Mouse (Mus musculus) neural tube, embryonic 12.5 days (tissue): ENCODE data around the gene Aar2. TPM values are rescaled to one million over a fixed set of nuclear protein-coding genes. Genes with fewer than 3 reads are reported as not detected.
A peak's percentile ranks its signal among the peaks of the same experiment; 100 is the strongest.

Experiments
- ATAC-seq: fragments of 200-750 bp; cut with Nextera tagmentation; 2 replicates; pipeline ENCODE4 v1.8.0; 2017; ENCODE audit warnings: low read depth, mild to moderate bottlenecking, moderate TSS enrichment, moderate library complexity; ENCODE audit not compliant: low FRiP score
- H3K27ac ChIP-seq: fragments of 300-500 bp; sonication (generic); 2 replicates; pipeline ENCODE4 v1.5.1; 2016
- H3K27me3 ChIP-seq: fragments of 300-500 bp; sonication (generic); replicated peaks from 2 replicates; pipeline ENCODE4 v1.6.1; 2016; ENCODE audit warnings: mild to moderate bottlenecking
- H3K36me3 ChIP-seq: fragments of 300-500 bp; sonication (generic); 2 replicates; pipeline ENCODE4 v1.6.1; 2016; ENCODE audit warnings: mild to moderate bottlenecking
- H3K4me1 ChIP-seq: fragments of 300-500 bp; sonication (generic); 2 replicates; pipeline ENCODE4 v1.6.1; 2016
- H3K4me2 ChIP-seq: fragments of 300-500 bp; sonication (generic); replicated peaks from 2 replicates; pipeline ENCODE4 v1.6.1; 2016; ENCODE audit warnings: mild to moderate bottlenecking
- H3K4me3 ChIP-seq: fragments of 300-500 bp; sonication (generic); 2 replicates; pipeline ENCODE4 v1.5.1; 2016
- H3K9ac ChIP-seq: fragments of 300-500 bp; sonication (generic); 2 replicates; pipeline ENCODE4 v1.6.1; 2016; ENCODE audit warnings: mild to moderate bottlenecking
- H3K9me3 ChIP-seq: fragments of 300-500 bp; sonication (generic); 2 replicates; pipeline ENCODE4 v1.6.1; 2016; ENCODE audit warnings: mild to moderate bottlenecking
- WGBS: fragments of 180-500 bp; shearing (Covaris S2); methylation state at CpG from one replicate; pipeline ENCODE4 v1.1.7; 2016; 5-methylcytosine and 5-hydroxymethylcytosine counted together
- polyA plus RNA-seq: library from polyadenylated mRNA; unstranded; fragments of >200 nt; fragmentation: Nextera tagmentation; extraction: Ambion mirVana; gene quantifications from 2 replicates; pipeline ENCODE4 v1.2.1, GENCODE M21; 2016

The Aar2 gene
- polyA plus RNA-seq, 1 experiment from 2014 or later = 44.2 TPM

DNA sequence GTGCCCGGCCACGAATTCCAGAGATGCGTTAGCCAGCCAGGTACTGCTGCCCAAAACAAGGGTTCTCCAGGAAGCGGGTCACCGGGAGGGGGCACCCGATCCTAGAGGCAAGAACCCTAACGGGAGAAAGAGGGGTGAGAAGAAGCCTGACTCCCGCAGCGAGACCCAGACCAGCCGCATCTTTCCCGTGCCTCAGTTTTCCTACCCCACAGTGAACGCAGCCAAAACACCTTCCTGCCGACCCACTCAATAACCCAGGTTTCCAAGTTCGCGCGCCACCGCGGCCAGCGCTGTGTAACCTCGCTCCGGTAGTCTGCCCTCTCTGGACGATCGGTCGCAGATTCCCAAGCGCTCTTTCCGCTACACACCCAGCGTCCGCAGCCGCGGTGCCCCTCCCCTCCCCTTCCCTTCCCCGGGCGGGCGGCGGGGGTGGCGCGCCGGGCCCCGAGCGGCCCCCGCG is 65.7 kb downstream of the Aar2 start:
- Histone ChIP-seq H3K4me2 (peak overlapping the region; percentile 99), H3K4me3 (peak overlapping the region; percentile 72), H3K9me3 (no peaks in the 10 kb centered on the region), H3K4me1 (peaks cover 18% of the 10 kb centered on the region), H3K27me3 (peaks cover 38% of the 10 kb centered on the region), H3K9ac (peak overlapping the region; percentile 71), H3K27ac (no peak overlapping the region), H3K36me3 (no peaks in the 10 kb centered on the region)
- under 1% methylated on average over 41 of the region's 41 CpGs for WGBS
- peak; percentile 61 for ATAC-seq

DNA sequence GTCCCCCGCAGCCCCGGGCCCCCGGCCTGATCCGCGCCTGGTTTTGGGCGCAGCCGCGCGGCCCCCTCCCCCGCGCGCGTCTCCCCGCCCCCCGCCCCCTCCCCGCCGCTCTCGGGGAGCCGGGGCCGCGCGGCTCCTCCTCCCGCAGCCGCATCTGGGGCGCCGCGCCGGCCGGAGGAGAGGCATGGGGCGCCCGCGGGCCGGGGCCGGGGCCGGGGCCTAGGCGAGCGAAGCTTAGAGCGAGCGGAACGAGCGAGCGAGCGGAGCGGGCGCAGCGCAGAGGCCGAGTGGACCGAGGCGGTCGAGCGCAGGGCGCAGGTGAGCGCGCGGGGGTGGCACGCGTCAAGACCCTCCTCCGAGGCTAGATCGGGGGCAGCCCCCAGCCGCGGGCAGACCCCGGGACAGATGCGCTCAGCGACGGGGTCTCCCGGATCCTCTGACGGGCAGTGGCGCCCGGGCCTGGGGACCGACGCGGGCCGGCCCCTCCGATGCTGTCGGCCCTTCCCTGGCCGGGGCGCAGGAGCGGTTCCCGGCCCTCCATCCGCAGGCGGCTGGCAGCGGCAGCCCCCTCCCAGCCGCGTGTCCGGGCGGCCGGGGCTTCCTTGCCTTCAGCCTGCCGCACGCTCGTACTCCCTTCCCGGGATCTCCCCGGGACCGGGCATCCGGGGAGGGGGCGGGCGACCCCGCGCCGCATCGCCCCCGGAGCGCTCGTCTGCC is 66.3 kb downstream of the Aar2 start, which contains the start of gene Dlgap4:
Gene Dlgap4 (plus strand): TSS at position 165 of the 717 bp plus-strand sequence.
- H3K36me3 ChIP-seq = no peaks in the 10 kb centered on the region
- H3K9ac ChIP-seq = peak within 1 kb of the TSS; percentile 71
- H3K9me3 ChIP-seq = no peaks in the 10 kb centered on the region
- ATAC-seq = peak; percentile 73
- H3K27ac ChIP-seq = peak within 1 kb of the TSS; percentile 32; the same call in 1 of the 2 replicates
- under 1% methylated on average over 70 of the region's 103 CpGs for WGBS
- H3K27me3 ChIP-seq = peaks cover 38% of the 10 kb centered on the region
- peaks cover 18% of the 10 kb centered on the region for H3K4me1 ChIP-seq
- H3K4me3 ChIP-seq = peak within 1 kb of the TSS; percentile 72
- H3K4me2 ChIP-seq = peak within 1 kb of the TSS; percentile 99

GRCm38 (mm10) chr2:156614258-156614556 is 66.8 kb downstream of the Aar2 start:
- WGBS = under 1% methylated on average over 18 of the region's 18 CpGs

GRCm38 (mm10) chr2:156614661-156615654 is 67.6 kb downstream of the Aar2 start:
- Histone ChIP-seq H3K9ac (peak overlapping the region; percentile 71; the same call in 1 of the 2 replicates), H3K36me3 (no peaks in the 10 kb centered on the region), H3K27ac (no peak overlapping the region), H3K4me3 (peak overlapping the region; percentile 72), H3K9me3 (no peaks in the 10 kb centered on the region), H3K4me1 (peaks cover 18% of the 10 kb centered on the region), H3K4me2 (peak overlapping the region; percentile 99), H3K27me3 (peaks cover 38% of the 10 kb centered on the region)
- WGBS = 8% methylated on average over 31 of the region's 31 CpGs
- ATAC-seq = no peak

More at GRCm38 (mm10) chr2:156614258-156614556, 66.8 kb downstream of the Aar2 start:
- peaks cover 38% of the 10 kb centered on the region for H3K27me3 ChIP-seq
- H3K36me3 ChIP-seq = no peaks in the 10 kb centered on the region
- H3K4me1 ChIP-seq = peaks cover 18% of the 10 kb centered on the region
- H3K27ac ChIP-seq = no peak overlapping the region
- no peaks in the 10 kb centered on the region for H3K9me3 ChIP-seq
- peak overlapping the region; percentile 99 for H3K4me2 ChIP-seq
- peak; percentile 25; the same call in 1 of the 2 replicates for ATAC-seq
- H3K4me3 ChIP-seq = peak overlapping the region; percentile 72
- peak overlapping the region; percentile 71 for H3K9ac ChIP-seq

GRCm38 (mm10) chr2:156616513-156616912 is 69.1 kb downstream of the Aar2 start:
- H3K27ac ChIP-seq = no peak overlapping the region
- H3K9me3 ChIP-seq = no peaks in the 10 kb centered on the region
- H3K4me3 ChIP-seq = no peak overlapping the region
- H3K4me2 ChIP-seq = no peak overlapping the region
- no peaks in the 10 kb centered on the region for H3K36me3 ChIP-seq
- H3K4me1 ChIP-seq = peaks cover 18% of the 10 kb centered on the region
- ATAC-seq = no peak
- WGBS = 82% methylated on average over 7 of the region's 7 CpGs
- H3K9ac ChIP-seq = no peak overlapping the region
- peaks cover 38% of the 10 kb centered on the region for H3K27me3 ChIP-seq

- Histone ChIP-seq H3K27me3 (peaks cover 33% of the 10 kb centered on the region), H3K4me1 (peaks cover 18% of the 10 kb centered on the region), H3K4me2 (no peak overlapping the region), H3K36me3 (no peaks in the 10 kb centered on the region), H3K4me3 (no peak overlapping the region), H3K9me3 (no peaks in the 10 kb centered on the region), H3K27ac (no peak overlapping the region), H3K9ac (no peak overlapping the region)
- no peak for ATAC-seq
- WGBS = 40% methylated on average over 11 of the region's 11 CpGs
These were observed 70.2 kb downstream of the Aar2 start for GRCm38 (mm10) chr2:156617536-156617935.

Other genes with a start within 250 kb of the Aar2 start
- 6.5 and 7.0 TPM in 2 replicates for gene Cnbd2, start 235.3 kb upstream of the Aar2 start, polyA plus RNA-seq
- 117 and 122 TPM in 2 replicates for gene Scand1, start 234.9 kb upstream of the Aar2 start, polyA plus RNA-seq
- gene Epb41l1, start 126.7 kb upstream of the Aar2 start, polyA plus RNA-seq = 5.0 and 5.1 TPM in 2 replicates
- 197 and 198 TPM in 2 replicates for gene Dlgap4, start 66.1 kb downstream of the Aar2 start, polyA plus RNA-seq
- gene Myl9, start 227.8 kb downstream of the Aar2 start, polyA plus RNA-seq = 71.8 and 73.4 TPM in 2 replicates